In the genomic region with DNA sequence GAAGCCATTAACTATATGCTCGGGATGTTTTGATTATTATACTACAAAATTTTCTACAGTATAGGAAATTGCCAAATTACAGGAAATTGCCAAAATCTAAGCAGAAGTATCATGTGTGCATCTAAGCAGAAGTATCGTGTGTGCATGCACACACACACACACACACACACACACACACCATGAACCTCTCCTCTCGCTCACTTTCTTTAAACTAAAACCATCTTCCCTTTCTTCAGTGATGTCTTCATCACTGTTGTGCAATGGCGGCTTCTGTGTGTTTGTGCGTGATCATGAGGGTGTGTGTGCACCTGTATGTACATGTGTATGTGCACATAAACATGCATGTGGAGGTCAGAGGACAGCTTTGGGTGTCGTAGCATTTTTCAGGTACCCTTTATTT, we compare ENCODE assay signal across 20 mouse cellular contexts.
"Had no signal": no experiment of that assay in that cellular context is flagged by ENCODE, and none has a peak within 500 bp of the region (broad histone marks: within the 10 kb centered on the region; RNA-seq: fewer than 3 reads in every experiment).

No protein-coding gene starts in this region.

- ATAC-seq: midbrain, embryonic 16.5 days had no signal

- H3K27me3 ChIP-seq: lung, embryonic 15.5 days had no signal

- H3K4me3 ChIP-seq: layer of hippocampus, adult 2 months; lung, embryonic 15.5 days; midbrain, embryonic 12.5 days had no signal

- H3K9ac ChIP-seq: liver, embryonic 14.5 days; lung, embryonic 15.5 days; midbrain, embryonic 12.5 days had no signal

- H3K4me2 ChIP-seq: liver, embryonic 11.5 days; lung, embryonic 15.5 days; midbrain, embryonic 12.5 days had no signal

- H3K9me3 ChIP-seq: lung, embryonic 15.5 days; midbrain, embryonic 12.5 days had no signal

- H3K27ac ChIP-seq: layer of hippocampus, adult 2 months; liver, embryonic 14.5 days; lung, embryonic 15.5 days; midbrain, embryonic 12.5 days; stomach, postnatal 0 days had no signal

- DNase-seq: kidney, adult 18-20 months; kidney, adult 9 months; kidney, postnatal 25 days; layer of hippocampus, adult 9-11 months; lung, adult 18-20 months; lung, postnatal 10 days; lung, postnatal 36 days; right cerebral cortex, adult 18-20 months; right cerebral cortex, postnatal 14 days; right cerebral cortex, postnatal 4 days; thymus, adult 2 months; thymus, postnatal 14 days; thymus, postnatal 4 days had no signal

- H3K36me3 ChIP-seq: lung, embryonic 15.5 days; midbrain, embryonic 12.5 days had no signal

- H3K4me1 ChIP-seq: lung, embryonic 15.5 days had no signal
